ENCODE assay signal across 21 mouse cellular contexts in genomic region chr7:51268743-51269142, GRCm38 (mm10).
DNase-seq lines count a peak whose midpoint lies in the region; ATAC-seq lines count a peak whose summit lies in the region.
"Had no signal": no experiment of that assay in that cellular context is flagged by ENCODE, and none has a peak within 500 bp of the region (broad histone marks: within the 10 kb centered on the region; RNA-seq: fewer than 3 reads in every experiment).

No protein-coding gene starts in this region.

- DNase-seq in kidney, adult 9 months = peak; percentile 0
- DNase-seq in kidney, postnatal 10 days = no peak
- DNase-seq in Muller cell, postnatal 12 days (ENCODE audit: inconsistent ontology term) = peak; percentile 96
- DNase-seq in ZHBTc4 (ENCODE audit: low read depth, low spot score) = peak; percentile 72
- DNase-seq in testis, postnatal 10 days (ENCODE audit: low spot score) = no peak
- no peak for DNase-seq in spleen, postnatal 4 days (ENCODE audit: low spot score in 2 of 2)
- DNase-seq: adrenal gland, postnatal 10 days; cerebellum, adult 11 months; cerebellum, adult 8-10 months; cerebellum, postnatal 14 days; gastrocnemius, adult 2 months; gastrocnemius, postnatal 25 days; heart, adult 2 months had no signal

- H3K4me3 ChIP-seq in liver, embryonic 12.5 days = no peak overlapping the region
- H3K4me3 ChIP-seq: embryonic facial prominence, embryonic 15.5 days; erythroblast, embryonic 14.5 days; forebrain, embryonic 10.5 days; gastrocnemius, adult 2 months; heart, adult 2 months; heart, embryonic 12.5 days; hindbrain, embryonic 15.5 days had no signal

- no peaks in the 10 kb centered on the region for H3K27me3 ChIP-seq in liver, embryonic 12.5 days (replicated peaks)
- H3K27me3 ChIP-seq: embryonic facial prominence, embryonic 15.5 days; heart, embryonic 12.5 days; hindbrain, embryonic 15.5 days had no signal

- no peaks in the 10 kb centered on the region for H3K4me1 ChIP-seq in liver, embryonic 12.5 days
- H3K4me1 ChIP-seq: embryonic facial prominence, embryonic 15.5 days; heart, embryonic 12.5 days; hindbrain, embryonic 15.5 days had no signal

- no peak for ATAC-seq in liver, embryonic 12.5 days
- ATAC-seq: forebrain, embryonic 14.5 days; intestine, embryonic 16.5 days had no signal

- H3K4me2 ChIP-seq in liver, embryonic 12.5 days = no peak overlapping the region
- H3K4me2 ChIP-seq: embryonic facial prominence, embryonic 15.5 days; heart, embryonic 12.5 days; hindbrain, embryonic 15.5 days had no signal

- no peak overlapping the region for H3K27ac ChIP-seq in liver, embryonic 12.5 days
- H3K27ac ChIP-seq: embryonic facial prominence, embryonic 15.5 days; forebrain, embryonic 10.5 days; gastrocnemius, adult 2 months; heart, adult 2 months; hindbrain, embryonic 15.5 days had no signal

- WGBS in liver, embryonic 12.5 days (ENCODE audit: insufficient replicate concordance) = 62% methylated on average over 4 of the region's 4 CpGs

- 0 out of 2 replicates have a peak, but pooled peaks cover 4% of the 10 kb centered on the region for H3K9me3 ChIP-seq in liver, embryonic 12.5 days (replicated peaks)
- H3K9me3 ChIP-seq: embryonic facial prominence, embryonic 15.5 days; forebrain, embryonic 10.5 days; hindbrain, embryonic 15.5 days had no signal

- no peaks in the 10 kb centered on the region for H3K36me3 ChIP-seq in liver, embryonic 12.5 days
- H3K36me3 ChIP-seq: embryonic facial prominence, embryonic 15.5 days; forebrain, embryonic 10.5 days; heart, embryonic 12.5 days; hindbrain, embryonic 15.5 days had no signal

- no peak overlapping the region for H3K9ac ChIP-seq in liver, embryonic 12.5 days
- H3K9ac ChIP-seq: embryonic facial prominence, embryonic 15.5 days; heart, embryonic 12.5 days; hindbrain, embryonic 15.5 days had no signal

Comparison
In these comparisons a context has a peak if more than half of its experiments do, and no peak if none do; other contexts are left out.
1. DNase-seq: peak in kidney, adult 9 months (single experiment), Muller cell, postnatal 12 days (single experiment) and ZHBTc4 (single experiment); none in kidney, postnatal 10 days (single experiment), testis, postnatal 10 days (single experiment) and spleen, postnatal 4 days (0 of 2).